Mouse (Mus musculus) kidney, postnatal 14 days (tissue): ENCODE measurements around the gene Lime1.

Source experiments
- DNase-seq: peaks from one replicate; pipeline ENCODE4 v3.0.0; 2022; ENCODE audit warnings: mixed read lengths

The Lime1 gene

DNA sequence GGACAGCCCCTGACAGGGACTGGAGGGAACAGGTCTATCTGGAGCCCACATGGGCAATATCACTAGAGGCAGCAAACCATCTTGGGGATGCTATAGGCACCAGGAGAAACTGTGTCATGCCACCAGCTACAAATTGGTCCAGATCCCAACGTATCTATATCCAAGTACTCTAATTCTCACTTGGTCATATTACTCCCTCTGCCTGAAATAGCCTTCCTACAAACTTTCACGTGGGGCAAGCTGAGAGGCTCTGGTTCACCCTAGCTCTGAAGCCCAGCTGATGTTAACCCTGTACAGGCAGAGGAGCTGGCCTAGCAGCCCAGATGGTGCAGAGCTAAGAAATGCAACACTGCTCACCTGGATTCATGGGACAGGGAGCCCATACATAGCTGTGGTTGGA, 11.7 kb downstream of the Lime1 start:
- DNase-seq, result no peak

DNA sequence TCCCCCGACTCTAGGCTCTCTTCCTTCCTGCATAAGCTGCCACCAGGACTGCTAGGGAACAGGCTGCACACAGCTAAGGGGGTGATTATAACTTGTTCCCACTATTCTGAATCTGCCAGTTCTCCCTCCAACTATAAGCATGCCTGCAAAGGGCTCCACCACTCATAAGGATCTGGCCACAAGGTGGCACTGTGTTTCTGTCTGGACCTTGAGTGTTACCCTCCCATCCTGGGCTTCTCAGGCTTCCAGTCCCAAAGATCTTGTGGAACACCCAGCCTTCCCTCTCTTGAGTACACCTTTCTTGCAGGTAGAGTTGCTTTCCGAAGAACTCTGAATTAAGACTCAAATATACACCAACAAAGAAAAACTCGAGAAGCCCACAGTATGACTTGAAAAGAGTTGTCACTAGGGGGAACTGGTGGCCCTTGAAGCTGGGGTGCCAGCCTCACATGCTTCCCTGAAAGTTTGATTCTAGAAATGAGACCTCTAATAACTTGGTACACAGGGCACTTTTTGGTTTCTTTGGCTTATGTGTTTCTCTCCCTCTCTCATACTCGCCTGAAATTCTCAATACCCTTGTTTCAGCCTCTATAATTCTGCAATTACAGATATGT, 12.8 kb downstream of the Lime1 start:
- DNase-seq, result peak; percentile 89

DNA sequence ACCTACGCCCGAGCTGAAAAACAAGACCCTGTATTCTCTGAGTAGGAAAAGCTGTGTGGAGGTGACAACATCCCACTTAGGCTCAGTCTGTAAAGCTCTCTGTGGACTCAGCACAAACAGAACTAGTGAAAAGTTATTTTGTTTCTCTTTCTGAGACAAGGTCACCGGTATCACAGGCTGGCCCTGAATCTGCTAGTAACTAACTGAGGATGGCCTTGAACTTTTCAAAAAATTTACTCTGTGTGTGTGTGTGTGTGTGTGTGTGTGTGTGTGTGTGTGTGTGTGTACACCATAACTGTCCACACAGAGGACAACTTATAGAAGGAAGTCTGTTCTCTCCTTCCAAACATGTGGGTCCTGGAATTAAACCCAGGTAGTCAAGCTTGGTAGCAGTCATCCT, 14.2 kb downstream of the Lime1 start:
- DNase-seq, result no peak

DNA sequence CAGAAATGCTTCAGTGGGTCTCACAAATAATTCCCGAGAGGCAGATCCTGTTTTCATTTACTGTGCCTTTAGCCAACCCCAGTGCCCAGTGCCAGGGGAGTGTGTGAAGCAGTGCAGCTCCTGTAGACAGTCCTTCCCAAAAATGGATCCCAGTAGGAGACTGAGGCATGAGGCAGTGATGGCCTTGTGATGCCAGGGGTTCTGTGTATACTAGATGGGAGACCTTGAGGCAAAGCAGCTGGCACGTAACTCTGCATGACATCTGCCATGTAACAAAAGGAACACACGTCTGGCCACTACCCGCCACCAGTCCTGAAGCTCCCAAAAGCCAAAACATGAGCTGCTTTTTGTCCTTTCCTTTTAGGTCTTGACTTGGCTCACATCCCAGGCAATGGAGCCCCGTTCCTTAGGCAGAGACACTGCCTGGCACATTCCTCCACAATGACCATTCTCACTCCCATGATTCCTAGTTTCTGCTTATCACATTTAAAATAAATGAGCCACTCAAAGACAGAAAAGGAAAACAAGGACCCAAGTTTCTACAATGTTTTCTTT, 17.4 kb downstream of the Lime1 start:
- no peak for DNase-seq

GRCm38 (mm10) chr2:181401497-181401896, 21.6 kb downstream of the Lime1 start:
- no peak for DNase-seq

DNA sequence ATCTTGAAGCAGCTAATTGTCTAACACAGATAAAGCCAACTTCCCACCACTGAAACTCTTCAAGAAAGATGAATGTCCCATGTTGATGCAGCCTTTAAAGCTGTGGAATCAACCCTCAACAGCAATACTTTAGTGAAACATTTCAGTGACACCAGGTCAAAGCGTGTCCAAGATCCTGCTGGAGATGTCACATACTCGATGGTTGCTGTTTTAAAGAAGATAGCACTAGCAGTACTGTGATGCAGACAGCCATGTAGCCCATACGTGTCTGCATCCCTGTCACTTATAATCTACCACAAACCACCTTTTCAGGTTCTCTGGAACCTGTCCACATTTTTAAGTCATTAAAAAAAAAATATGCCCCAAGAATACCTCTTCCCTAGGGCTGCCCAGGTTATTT, 23.8 kb downstream of the Lime1 start:
- DNase-seq, result no peak

DNA sequence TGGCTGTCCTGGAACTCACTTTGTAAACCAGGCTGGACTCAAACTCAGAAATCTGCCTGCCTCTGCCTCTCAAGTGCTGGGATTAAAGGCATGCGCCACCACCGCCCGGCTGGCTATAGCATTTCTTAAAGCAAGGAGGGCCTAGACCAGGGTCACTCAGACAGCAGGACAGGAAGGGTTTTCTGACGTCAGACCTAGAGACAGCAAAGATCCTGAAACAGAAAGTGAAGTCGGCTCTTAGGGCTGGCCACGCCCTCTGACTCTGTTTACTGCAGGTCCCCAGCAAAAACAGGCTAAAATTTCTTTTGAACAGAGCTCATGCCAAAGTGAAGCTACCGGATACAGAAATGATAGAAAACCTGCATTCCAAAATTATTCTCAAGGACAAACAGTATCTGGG, 29.8 kb downstream of the Lime1 start:
- no peak for DNase-seq

- peak; percentile 81 for DNase-seq
Measured at GRCm38 (mm10) chr2:181410760-181411473, 31.0 kb downstream of the Lime1 start.

GRCm38 (mm10) chr2:181413141-181413540, 33.3 kb downstream of the Lime1 start:
- DNase-seq, result no peak

- DNase-seq, result peak; percentile 81
Measured at GRCm38 (mm10) chr2:181415945-181416344, 36.1 kb downstream of the Lime1 start.

DNA sequence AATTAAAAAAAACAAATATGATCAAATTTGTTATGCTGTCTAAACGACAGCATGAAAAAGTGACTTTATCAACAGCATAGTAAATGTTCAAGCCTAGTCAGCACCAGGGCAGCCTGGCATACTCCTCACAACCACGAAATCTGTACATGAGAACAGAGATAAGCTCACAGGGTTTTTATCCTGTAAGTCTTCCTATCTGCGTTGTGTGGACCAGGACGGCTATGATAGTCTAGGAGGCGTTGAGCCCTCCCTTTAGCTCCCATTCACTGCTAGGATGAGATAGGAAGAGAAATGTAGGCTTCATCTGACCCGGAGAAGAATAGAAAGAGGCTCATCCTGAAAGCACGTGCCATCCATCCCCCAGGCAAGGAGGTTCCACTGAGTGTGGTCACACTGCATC, 39.5 kb downstream of the Lime1 start:
- no peak for DNase-seq

- no peak for DNase-seq
Measured at GRCm38 (mm10) chr2:181420426-181420825, 40.5 kb downstream of the Lime1 start.

DNA sequence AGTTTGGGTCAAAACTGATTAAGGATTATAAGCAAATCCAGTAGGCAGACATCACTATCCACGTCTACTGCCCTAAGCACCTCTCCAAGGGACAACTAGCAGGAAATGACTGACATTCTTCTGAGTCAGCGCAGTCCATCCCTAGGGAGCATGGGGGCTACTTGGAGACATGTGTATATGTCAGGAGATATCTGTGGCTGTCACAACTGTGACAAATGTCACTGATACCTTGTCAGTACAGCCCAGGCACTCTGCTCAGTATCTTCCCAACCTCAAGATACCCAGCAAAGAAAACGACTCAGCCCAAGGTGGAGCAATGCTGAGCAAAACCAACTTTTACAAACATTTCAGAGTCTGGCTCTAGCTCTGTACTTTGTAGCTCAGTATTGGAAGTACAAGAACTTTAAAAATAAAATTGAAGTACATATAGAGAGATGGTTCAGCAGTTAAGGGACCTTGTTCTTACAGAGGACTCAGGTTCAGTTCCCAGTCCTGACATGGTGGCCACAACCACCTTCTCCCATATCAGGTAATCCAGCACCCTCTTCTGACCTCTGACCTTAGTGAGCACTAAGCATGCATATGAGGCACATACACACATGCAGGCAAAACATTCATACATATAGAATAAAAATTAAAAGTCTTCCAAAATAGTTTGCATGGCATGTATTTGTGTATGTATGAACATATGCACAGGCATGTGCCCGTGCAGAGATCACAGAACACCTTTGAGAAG, 41.2 kb downstream of the Lime1 start:
- no peak for DNase-seq

GRCm38 (mm10) chr2:181423834-181424233, 44.0 kb downstream of the Lime1 start:
- no peak for DNase-seq
